Mouse (Mus musculus) liver, embryonic 14.5 days (tissue): Measurements from ENCODE around the gene Zbtb25.

Source experiments
- CTCF ChIP-seq: IDR thresholded peaks from 2 replicates; pipeline ENCODE4 v1.5.1; 2016; ENCODE audit warnings: antibody characterized with exemption, low read depth, control low read depth
- EP300 ChIP-seq: IDR thresholded peaks from 2 replicates; pipeline ENCODE4 v1.6.1; 2016; ENCODE audit warnings: antibody characterized with exemption, low read depth

GRCm38 (mm10) chr12:76368201-76368789 is 1.1 kb downstream of the Zbtb25 start:
- TF ChIP-seq EP300 (no peak), CTCF (no peak)
